Mouse (Mus musculus): ENCODE measurements around the gene Ddx41.
"Not testable (repeated sequence)": the region's sequence is repeated elsewhere in the genome, so short reads cannot be mapped to it uniquely, and the experiment has no call there.

Gene Ddx41

DNA sequence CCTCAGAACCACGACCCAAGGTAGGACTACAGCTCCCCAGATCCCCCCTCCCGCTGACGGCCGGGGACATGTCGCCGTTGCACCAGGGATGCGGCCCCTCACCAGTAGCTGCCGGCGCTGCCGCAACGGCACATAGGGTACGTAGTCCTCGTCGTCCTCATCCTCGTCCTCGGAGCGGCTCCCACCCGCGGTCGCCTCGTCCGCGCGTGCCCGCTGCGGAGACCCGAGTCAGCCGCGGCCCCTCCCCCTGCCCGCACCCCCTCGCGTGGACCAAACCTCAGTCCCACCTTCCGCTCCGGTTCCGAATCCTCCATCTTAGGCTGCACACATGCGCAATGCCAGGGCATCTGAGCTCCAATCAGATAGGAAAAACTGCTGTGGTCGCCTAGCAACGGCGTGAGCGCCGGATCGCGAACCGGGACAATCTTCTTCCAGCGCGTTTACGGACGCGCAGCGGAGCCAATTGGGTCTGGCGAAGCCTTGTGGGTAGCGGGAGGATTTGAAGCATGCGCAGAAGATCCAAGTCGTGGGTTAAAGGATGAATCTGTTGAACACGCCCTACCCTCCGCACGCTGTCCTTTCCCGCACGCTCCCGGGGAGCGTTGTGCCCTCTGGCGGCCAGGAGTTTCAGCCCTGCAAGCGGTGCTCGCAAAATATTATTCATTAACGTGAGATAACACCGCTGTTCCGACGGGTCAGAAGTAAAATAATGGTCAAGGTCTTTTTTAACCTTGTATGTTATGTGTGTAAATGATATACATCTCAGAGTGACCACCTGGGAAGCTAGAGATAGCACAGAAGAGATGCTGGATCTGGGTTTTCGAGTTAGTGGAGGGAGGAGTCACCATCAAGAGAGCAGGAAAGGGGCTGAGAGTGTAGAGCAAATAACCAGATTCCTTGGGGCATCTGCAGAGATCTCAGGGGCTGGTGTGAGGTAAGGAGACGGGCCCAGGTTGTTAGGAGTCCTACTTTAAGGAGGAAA is at the start of gene Ddx41:
TSS of gene Ddx41 (minus strand) at position 465 of the 982 bp plus-strand sequence.
- DNase-seq (ENCODE audit: extremely low read depth, low read depth, low spot score): peak; percentile 85

DNA sequence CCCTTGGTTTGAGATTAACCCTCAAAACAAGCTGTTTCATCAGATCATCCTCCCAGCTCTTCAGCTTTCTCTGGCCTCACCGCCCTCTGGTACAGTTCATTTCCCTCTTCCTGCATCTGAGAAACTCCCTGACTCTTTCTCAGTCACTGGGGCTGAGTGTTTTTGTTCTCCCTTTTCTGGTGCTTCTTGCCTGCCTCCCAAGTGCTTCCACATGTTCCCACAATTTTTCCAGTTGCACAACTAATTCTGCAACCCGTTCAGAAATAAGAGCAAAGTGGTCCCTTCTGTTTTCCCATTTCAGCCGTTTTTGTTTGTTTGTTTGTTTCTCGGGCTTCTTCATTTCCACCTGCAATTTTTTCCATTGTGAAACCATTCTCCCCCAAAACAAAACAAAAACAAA is 41.6 kb upstream of the Ddx41 start:
- DNase-seq (ENCODE audit: extremely low read depth, low read depth, low spot score): no peak

DNA sequence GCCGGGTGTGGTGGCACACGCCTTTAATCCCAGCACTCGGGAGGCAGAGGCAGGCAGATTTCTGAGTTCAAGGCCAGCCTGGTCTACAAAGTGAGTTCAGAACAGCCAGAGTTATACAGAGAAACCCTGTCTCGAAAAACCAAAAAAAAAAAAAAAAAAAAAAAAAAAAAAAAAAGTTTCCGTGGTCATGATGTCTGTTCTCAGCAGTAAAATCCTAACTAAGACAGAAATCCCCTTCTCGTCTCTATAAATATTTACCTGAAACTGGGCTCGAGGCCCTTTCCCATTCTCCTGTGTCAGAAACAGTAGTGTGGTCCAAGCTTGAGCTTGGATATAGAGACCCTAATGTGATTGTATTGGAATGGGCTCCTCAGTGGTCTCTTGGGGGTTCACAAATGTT is 40.4 kb upstream of the Ddx41 start:
- DNase-seq (ENCODE audit: extremely low read depth, low read depth, low spot score): not testable (repeated sequence)

DNA sequence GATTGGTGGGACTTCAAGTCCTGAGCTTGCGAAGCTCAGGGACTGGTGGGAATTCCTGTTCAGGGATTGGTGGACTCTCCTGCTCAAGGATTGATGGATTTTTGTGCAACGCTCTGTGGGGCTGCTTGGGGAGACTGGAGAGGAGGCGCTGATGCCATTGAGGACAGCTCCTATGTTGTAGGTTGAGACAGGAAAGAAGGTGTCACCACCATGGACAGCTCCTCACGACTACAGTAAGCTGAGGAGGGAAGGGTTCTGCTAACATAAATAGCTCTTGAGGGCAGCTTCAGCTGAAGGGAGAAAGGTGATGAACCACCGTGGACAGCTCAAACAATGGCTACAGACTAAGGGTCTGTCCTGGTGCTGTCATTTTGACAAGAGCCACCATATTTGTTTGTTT is 39.5 kb upstream of the Ddx41 start:
- DNase-seq (ENCODE audit: extremely low read depth, low read depth, low spot score): no peak

DNA sequence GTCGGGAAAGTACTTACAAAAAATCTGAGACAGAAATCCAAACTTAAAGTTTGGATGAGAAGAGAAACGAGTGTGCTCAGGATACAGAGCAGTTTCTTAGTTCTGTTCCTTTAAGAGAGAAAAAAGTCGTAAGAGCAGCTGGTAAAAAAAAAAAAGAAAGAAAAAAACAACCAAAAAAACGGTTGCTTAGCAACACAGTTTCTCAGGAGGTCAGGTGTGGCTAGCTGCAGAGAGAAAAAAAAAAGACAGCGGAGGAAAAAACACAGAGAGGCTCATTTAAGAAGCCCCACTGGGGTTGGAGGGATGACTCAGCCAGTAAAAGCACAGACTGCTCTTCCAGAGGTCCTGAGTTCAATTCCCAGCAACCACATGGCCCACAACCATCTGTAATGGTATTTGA is 37.9 kb upstream of the Ddx41 start:
- no peak for DNase-seq (ENCODE audit: extremely low read depth, low read depth, low spot score)

DNA sequence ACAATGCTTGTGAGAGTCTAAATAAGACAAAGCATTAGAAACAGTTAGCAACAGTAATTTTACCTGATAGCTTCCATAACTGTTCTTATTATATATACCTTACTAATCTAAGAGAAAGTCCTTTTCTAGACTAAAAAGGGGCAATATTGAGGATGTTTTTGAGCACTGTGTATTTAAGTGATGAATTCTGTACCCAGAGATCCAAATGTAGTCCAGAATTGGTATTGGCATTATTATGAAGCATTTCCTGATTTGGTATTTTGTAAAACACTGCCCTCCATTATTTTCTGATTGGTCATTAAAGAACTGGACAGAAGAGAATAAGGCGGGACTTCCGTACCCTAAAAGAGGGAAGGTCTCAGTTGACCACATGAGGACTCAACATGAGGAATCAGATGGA is 37.0 kb upstream of the Ddx41 start, which contains the start of gene Tmed9:
TSS of gene Tmed9 (plus strand) at position 301 of the 400 bp plus-strand sequence.
- no peak for DNase-seq (ENCODE audit: extremely low read depth, low read depth, low spot score)

DNA sequence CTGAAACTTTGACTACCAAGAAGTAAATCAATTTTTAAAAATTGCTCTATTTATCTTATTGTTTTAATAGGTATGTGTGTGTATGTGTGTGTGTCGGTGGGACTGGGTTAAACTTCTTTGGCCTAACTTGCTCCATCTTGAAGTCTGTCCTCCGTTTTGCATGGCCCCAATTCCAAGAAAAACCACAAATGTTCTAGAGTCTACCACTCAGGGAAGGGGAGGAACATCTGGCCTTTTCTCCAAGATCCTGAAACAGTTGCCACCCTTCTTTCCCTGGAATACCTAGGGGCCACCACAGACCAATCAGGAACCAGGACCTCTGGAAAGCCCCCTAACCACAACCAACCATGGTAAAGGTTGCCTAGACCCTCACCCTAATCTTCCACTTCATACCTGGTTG is 35.5 kb upstream of the Ddx41 start:
- DNase-seq (ENCODE audit: extremely low read depth, low read depth, low spot score): no peak

DNA sequence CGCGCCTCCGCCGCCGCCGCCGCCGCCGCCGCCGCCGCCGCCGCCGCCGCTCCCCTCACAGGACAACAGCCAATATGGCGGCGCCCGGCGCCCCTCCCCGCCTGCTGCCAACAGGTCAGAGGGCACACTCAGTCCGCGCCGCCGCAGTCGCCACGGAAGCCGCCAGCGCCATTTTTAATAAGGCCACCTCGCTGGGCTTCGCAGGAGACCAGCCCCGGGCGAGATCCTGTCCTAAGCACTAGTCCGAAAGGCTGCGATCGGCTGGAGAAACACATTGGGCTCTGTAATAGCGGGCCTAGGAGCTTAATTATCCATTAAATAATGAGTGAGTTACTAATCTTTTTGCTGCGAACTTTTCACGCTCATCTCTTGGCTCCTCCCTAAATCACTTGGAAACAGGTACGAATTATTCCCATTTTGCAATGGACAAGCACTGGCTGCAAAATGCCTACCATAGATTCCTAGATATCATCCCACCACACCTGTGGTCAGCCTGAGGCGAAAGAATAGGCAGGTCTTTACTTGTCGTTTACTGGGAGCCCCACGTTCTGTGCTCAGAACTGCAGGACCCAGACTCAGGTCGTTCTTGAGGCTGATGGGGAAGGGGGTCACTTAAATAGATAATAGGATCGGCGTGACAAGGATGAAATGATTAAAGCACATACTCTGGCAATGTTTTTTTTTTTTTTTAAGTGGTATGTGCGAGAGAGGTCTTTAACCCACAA is 34.7 kb upstream of the Ddx41 start, which contains the start of gene Fam193b:
TSS of gene Fam193b (minus strand) at position 94 of the 725 bp plus-strand sequence.
- no peak for DNase-seq (ENCODE audit: extremely low read depth, low read depth, low spot score)

DNA sequence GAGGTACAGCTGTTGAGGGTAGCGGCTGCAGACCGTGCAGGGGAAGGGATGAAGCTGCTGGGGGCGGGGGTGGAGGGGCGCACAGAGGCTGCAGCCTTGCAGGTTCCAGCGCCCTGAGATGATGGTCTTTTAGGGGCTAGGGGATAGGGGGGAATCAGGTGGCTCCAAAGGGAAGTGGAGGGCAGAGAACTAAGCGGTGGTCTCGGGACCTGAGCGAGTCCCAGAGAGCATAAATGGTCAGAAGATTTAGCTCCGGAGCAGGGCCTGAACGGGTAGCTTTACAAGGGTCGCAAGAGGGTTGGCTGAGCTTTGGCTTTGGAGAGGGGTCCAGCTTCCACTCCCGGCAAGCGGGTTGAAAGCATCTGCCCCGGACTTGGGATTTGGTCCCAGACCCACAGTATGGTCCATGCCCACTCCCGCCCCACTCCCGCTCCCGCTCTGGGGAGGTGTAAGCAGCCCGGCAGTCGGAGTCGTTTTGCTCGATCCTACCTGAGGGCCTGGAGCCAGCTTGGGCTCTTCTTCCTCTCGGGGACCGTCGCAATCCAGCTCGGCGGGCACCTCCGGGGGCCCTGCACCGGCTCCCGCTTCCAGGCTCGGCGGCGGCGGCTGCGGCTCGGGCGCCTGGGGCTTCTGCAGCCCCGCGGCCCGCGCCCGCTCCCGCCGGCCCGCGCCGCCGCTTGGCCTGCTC is 34.0 kb upstream of the Ddx41 start:
- no peak for DNase-seq (ENCODE audit: extremely low read depth, low read depth, low spot score)

DNA sequence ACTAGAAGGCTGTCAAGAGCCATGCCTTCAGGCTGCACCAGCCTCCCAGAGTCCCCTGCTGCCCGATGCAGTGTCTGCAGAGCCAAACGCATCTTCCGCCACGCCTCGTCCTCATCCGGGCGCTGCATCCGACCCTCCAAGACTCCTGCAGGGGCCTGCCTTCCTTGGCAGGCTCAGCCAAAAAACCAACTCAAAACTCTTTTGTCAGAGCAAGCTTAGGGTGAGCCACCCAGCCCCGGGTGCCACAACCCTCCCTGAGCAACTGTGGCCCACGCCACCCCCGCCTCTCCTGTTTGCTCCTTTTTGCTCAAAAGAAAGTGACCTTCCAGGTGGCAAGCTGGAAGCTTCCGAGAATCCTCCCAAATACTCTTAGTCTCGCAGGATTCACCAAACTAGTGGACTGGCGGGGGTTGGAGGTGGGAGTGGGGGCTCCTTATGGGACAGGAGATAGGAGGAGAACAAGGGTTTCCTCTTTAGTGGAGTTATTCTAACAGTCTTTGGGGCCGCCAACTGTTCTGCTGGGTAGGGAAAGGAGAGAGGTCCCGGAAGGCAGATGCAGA is 33.3 kb upstream of the Ddx41 start:
- DNase-seq (ENCODE audit: extremely low read depth, low read depth, low spot score): no peak

DNA sequence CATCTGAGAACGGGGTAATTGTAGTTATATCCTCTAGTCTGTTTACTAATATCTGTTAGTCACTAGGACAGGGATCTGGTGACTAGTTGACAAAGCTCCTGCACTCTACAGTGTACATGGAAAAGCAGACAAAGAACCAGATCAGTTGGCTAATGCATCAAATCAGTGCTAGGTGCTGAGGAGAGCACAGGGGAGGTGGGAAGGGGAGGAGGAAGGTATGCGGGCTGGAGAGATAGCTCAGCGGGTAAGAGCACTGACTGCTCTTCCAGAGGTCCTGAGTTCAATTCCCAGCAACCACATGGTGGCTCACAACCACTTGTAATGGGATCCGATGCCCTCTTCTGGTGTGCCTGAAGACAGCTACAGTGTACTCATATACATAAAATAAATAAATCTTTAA is 32.1 kb upstream of the Ddx41 start:
- DNase-seq (ENCODE audit: extremely low read depth, low read depth, low spot score): not testable (repeated sequence)

DNA sequence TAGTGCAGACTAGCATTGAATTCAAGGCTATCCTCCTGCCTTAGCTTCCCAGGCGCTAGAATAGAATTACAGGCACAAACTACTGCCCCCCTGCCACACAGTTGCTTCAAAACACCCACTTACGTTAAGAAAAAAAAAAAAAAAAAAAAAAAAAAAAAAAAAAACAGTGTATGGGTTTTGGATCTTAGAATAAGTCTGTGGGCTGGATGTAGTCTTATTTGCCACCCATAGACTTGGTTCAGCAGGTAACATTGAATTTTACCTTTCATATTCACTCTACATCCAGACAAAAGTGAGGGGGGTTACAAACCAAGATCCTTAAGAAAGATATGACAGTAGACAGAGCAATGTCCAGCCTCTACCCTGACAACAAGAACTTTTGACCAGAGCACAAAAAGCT is 31.5 kb upstream of the Ddx41 start:
- no peak for DNase-seq (ENCODE audit: extremely low read depth, low read depth, low spot score)

DNA sequence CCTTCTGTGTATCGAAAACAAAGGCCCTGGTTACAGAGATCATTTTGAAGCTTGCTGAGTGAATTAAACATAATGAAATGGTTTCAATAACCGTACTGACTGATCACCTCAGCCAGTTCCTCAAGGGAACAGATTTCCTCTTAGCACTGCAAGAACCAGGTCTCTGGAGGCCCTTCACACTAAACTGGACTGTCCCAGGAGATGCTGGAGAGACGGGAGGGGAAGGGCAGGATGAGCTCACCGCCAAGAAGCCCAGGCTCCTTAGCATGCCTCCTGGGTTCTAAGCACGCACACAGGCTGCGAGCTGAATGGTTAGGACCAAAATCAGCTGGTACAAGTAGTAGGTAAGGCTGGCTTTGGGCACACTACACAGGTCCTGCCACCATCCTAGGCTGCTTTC is 30.5 kb upstream of the Ddx41 start:
- DNase-seq (ENCODE audit: extremely low read depth, low read depth, low spot score): no peak

DNA sequence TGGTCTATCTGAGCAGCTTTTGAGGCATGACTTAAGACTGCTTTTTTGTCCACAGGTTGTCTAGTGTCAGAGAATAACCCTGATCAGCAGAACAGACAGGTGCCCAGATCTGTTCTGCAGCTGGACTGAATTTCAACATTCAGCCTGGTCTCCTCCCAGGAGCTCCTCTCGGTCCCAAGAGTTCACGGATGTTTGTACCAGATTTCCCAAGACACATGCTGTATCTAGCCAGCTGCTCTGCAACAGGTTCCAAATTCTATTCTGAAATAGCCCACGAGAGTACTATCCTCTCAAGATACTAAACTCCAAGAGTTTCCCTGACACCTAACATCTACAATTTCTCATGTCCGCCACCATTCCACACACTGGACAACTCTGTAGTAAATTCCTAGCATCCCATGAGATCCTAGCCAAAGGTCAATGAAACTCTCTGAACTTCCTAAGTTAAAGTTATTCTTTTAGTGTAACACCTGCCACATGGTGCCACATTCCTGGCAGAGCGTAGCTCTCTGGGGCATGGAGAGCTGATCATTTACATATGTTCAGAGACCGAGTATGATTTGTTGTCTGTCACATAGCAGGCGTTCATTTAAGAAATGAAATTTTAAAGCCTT is 26.9 kb upstream of the Ddx41 start:
- DNase-seq (ENCODE audit: extremely low read depth, low read depth, low spot score): peak; percentile 31

DNA sequence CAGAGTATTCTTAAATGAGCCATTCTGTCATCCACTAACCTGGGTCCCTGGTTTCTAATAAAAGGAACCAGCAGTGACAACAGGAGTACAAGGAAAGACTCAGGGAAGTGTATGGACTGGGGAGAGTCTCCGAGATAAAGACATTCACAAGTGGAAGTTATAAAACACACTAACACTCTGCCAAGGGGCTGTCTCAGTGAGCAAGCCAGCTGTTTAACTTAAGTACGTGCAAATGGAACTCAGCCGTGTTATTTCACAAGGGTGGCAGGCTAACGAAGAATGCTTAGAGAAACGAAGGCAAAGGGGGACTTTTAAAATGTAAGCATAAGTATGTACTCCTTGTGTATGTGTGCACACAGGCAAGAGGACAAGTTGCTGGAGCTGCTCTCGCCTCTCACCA is 21.0 kb upstream of the Ddx41 start:
- DNase-seq (ENCODE audit: extremely low read depth, low read depth, low spot score): no peak

DNA sequence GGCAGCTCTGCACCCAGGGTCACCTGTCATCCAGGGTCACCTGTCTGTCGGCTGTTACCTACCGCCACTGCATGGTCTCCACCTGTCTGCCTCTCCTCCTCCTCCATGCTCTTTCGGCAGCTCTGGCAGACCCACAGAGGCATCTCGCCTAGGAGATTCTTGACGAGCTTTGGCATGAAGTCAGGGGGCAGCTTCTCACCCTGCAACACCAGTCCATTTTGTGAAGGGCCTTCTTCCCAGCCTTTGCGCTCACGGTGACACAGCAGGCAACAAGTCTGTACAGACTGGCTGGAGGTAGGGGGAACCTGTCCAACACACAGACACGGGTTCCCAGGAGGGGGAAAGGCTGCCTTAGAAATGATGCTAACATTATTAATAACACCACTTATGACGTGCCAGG is 19.5 kb upstream of the Ddx41 start:
- DNase-seq (ENCODE audit: extremely low read depth, low read depth, low spot score): no peak

DNA sequence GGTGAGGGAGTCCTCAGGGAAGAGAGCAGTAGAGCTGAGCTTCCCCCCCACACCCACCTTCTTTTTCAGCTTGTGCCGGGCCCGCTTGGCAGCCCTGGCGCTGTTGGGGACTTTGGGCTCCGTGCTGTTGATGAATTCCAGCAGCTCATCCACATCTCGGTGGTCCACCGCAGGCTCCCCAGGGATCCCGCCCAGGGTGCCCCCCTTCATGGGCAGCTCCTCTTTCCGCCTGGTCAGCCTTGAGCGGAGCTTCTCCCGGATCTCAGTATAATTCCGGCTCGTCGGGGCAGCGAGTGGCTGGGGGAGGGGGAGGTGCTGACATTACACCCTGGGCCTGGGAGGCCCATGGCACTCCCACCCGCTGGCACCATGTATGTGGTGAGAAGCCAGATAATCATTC is 12.6 kb upstream of the Ddx41 start:
- no peak for DNase-seq (ENCODE audit: extremely low read depth, low read depth, low spot score)

DNA sequence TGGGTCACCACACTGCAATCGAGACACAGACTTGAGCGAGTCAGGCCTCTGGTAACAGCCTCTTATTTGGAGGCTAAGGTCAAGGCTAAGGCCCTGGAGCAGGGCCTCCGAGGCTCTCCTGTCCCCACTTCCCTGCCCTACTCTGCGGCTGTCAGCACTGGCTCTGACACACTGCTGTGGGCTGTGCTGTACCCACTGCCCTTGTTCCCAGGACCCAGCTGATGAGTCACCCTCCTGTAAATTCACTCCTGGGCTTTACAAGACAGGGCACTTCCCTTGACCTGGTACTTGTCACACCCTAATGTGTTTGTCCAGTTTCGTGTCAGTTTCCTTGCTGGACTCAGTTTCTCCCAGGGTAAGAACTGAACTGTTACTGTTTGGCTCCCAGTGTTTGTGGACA is 12.0 kb upstream of the Ddx41 start:
- no peak for DNase-seq (ENCODE audit: extremely low read depth, low read depth, low spot score)

DNA sequence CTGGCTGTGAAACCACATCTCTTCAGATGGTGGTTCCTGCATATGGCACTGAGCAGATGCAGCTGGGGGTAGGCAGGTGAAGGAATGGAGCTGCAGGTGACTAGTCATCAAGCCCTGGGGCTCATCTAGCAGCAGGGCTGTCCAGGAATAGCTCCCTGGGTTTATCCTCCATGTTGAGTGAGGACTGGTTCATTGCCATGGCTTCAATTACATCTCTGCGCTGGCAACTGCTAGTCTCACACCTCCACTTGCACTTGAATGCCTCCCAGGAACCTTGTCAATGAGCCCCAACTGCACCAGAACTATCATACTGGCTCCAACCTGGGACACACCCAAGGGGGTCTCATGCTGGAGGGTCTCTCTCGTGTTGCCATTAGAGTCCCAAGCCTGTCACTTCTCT is 11.5 kb upstream of the Ddx41 start:
- no peak for DNase-seq (ENCODE audit: extremely low read depth, low read depth, low spot score)

DNA sequence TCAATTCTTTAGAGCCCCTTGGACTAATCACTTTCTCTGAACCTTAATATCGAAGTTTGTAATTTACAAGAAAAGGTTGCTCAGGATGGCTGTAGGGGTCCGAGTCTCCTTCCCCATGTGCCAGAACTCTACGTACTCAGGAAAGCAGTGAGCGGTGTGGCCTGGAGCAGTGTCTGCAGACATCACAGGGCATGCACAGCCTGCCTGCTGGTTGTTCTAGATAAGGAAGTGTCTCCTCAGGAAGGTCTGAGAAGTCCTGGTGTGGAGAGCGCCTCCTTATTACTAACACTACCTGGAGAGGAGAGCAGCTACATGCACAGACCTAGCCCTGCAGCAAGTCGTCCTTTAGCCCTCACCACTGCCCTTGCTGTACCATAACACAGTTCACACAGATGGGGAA is 8.3 kb upstream of the Ddx41 start:
- DNase-seq (ENCODE audit: extremely low read depth, low read depth, low spot score): no peak

DNA sequence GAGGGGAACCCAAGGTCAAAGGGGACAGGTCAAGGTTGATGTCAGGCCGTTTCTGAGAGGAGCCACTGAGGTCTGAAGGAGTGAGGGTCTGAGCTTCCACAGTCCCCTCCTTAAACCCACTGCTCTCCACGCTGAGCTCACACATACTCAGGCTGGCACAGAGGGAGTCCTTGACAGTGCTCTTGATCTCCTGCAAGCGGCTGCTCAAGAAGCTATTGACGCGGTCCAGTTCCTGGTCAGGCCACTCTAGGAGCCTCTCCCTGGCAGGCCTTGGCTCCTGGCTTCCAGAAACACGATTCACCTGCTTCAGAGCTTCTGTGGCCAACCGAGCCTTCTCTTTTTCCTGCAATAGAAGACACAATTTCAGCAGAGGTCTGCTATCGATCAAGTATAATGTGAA is 7.0 kb upstream of the Ddx41 start:
- no peak for DNase-seq (ENCODE audit: extremely low read depth, low read depth, low spot score)

Data from fat pad, adult 2 months (tissue).